In the genomic region with DNA sequence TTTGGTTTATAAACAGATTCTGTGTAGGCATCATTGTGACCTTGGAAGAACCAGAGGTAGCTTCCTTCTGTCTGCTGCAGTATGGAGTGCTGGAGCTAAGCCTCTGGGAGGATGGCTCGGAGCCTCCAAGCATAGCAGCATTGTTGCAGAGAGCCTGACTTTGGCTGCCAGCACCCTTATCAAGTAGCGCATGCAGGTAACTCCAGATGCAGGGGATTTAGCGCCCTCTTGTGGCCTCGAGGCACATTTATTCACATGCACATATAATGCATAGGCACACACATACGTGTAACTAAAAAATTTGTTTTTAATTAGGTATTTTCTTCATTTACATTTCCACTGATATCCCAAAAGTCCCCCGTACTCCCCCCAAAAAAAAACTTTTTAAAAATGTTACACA, we compare ENCODE assay signal across 15 mouse cellular contexts. TPM values are rescaled to one million over a fixed set of nuclear protein-coding genes. Genes with fewer than 3 reads are reported as not detected.
DNase-seq lines count a peak whose midpoint lies in the region; ATAC-seq and TF ChIP-seq lines count a peak whose summit lies in the region.
"Had no signal": no experiment of that assay in that cellular context is flagged by ENCODE, and none has a peak within 500 bp of the region (broad histone marks: within the 10 kb centered on the region; RNA-seq: fewer than 3 reads in every experiment).

No protein-coding gene starts in this region.

- TF ChIP-seq POLR2A in bone marrow, adult 2 months (IDR thresholded peaks at IDR 0.05; ENCODE audit: borderline replicate concordance, control insufficient read depth, low read depth, low read length) = no peak

- no peaks in the 10 kb centered on the region for H3K9me3 ChIP-seq in kidney, postnatal 0 days (replicated peaks; ENCODE audit: low read length)
- H3K9me3 ChIP-seq: heart, embryonic 15.5 days; limb, embryonic 10.5 days had no signal

- WGBS in kidney, postnatal 0 days = 92% methylated on average over 6 of the region's 6 CpGs
- WGBS in bone marrow, adult 2 months = 90% methylated on average over 6 of the region's 6 CpGs

- no peaks in the 10 kb centered on the region for H3K27me3 ChIP-seq in kidney, postnatal 0 days (ENCODE audit: insufficient read depth, low read length)
- H3K27me3 ChIP-seq: heart, embryonic 15.5 days had no signal

- peak; percentile 45 for TF ChIP-seq CTCF in kidney, postnatal 0 days (IDR thresholded peaks at IDR 0.05; ENCODE audit: low read depth)
- peak; percentile 37; the same call in 1 of the 2 replicates for TF ChIP-seq CTCF in bone marrow, adult 2 months (IDR thresholded peaks at IDR 0.05; ENCODE audit: control insufficient read depth, insufficient read depth, low read length)

- ATAC-seq in kidney, postnatal 0 days (replicated peaks; ENCODE audit: low FRiP score, low read depth) = no peak
- ATAC-seq: inflammation-experienced regulatory T-cells, adult 6 months had no signal

- DNase-seq in kidney, postnatal 0 days (ENCODE audit: low spot score) = no peak
- DNase-seq in kidney, postnatal 14 days = no peak
- peak; percentile 26 for DNase-seq in thymus, postnatal 4 days
- no peak for DNase-seq in thymus, postnatal 10 days (ENCODE audit: low spot score in 2 of 2)
- no peak for DNase-seq in neural tube, embryonic 10.5 days (ENCODE audit: extremely low spot score, low spot score)
- no peak for DNase-seq in ovary, postnatal 10 days (ENCODE audit: low spot score)
- no peak for DNase-seq in embryo, embryonic 10.5 days (ENCODE audit: low spot score)
- DNase-seq: gastrocnemius, postnatal 14 days; lung, postnatal 4 days; spleen, adult 18-20 months had no signal

- no peaks in the 10 kb centered on the region for H3K4me1 ChIP-seq in kidney, postnatal 0 days (replicated peaks; ENCODE audit: insufficient read depth, low read length)
- no peaks in the 10 kb centered on the region; the same call in 1 of the 2 replicates for H3K4me1 ChIP-seq in bone marrow, adult 2 months (ENCODE audit: control insufficient read depth, insufficient read depth, low read length)

- H3K4me3 ChIP-seq in kidney, postnatal 0 days (replicated peaks; ENCODE audit: low read depth, low read length) = no peak overlapping the region
- H3K4me3 ChIP-seq in bone marrow, adult 2 months (replicated peaks; ENCODE audit: control insufficient read depth, low read depth, low read length) = no peak overlapping the region
- H3K4me3 ChIP-seq: forebrain, embryonic 10.5 days; heart, embryonic 15.5 days; limb, embryonic 10.5 days had no signal

- no peak overlapping the region for H3K27ac ChIP-seq in kidney, postnatal 0 days
- no peak overlapping the region for H3K27ac ChIP-seq in bone marrow, adult 2 months (ENCODE audit: control insufficient read depth, insufficient read depth, low read depth, low read length, poor library complexity)
- H3K27ac ChIP-seq: forebrain, embryonic 10.5 days; heart, embryonic 15.5 days; limb, embryonic 10.5 days had no signal

- no peaks in the 10 kb centered on the region for H3K36me3 ChIP-seq in kidney, postnatal 0 days (ENCODE audit: insufficient read depth, low read length)

- no peak overlapping the region for H3K9ac ChIP-seq in kidney, postnatal 0 days (ENCODE audit: low read depth, low read length)
- H3K9ac ChIP-seq: heart, embryonic 15.5 days had no signal

- H3K4me2 ChIP-seq in kidney, postnatal 0 days (ENCODE audit: low read length) = no peak overlapping the region
- H3K4me2 ChIP-seq: heart, embryonic 15.5 days had no signal

RNA-seq across cellular contexts. Expression of a gene that starts 52.5 kb away (rescaled TPM):
- polyA plus RNA-seq in kidney, postnatal 0 days (2015; fragmentation: Nextera tagmentation; extraction: Ambion mirVana) = 8.6 and 11.8 TPM in 2 replicates
- 4.7 and 6.2 TPM in 2 replicates for polyA plus RNA-seq in bone marrow, adult 2 months (2011; ENCODE audit: insufficient read depth, insufficient read length, low replicate concordance, missing spikeins)

RNA-seq across cellular contexts. Expression of a gene that starts 52.9 kb away (rescaled TPM):
- 150 and 163 TPM in 2 replicates for polyA plus RNA-seq in kidney, postnatal 0 days (2015; fragmentation: Nextera tagmentation; extraction: Ambion mirVana)
- 27.6 and 29.1 TPM in 2 replicates for polyA plus RNA-seq in bone marrow, adult 2 months (2011; ENCODE audit: insufficient read depth, insufficient read length, low replicate concordance, missing spikeins)
